Mouse (Mus musculus) kidney, postnatal 0 days (tissue): ENCODE results near the gene Ankrd28. TPM values are rescaled to one million over a fixed set of nuclear protein-coding genes. Genes with fewer than 3 reads are reported as not detected.
"Not testable (repeated sequence)": the region's sequence is repeated elsewhere in the genome, so short reads cannot be mapped to it uniquely, and the experiment has no call there.

Source experiments
- ATAC-seq: fragments of 200-750 bp; cut with Nextera tagmentation; replicated peaks from 2 replicates; pipeline ENCODE4 v1.8.0; 2017; ENCODE audit warnings: low read depth, moderate number of reproducible peaks, moderate TSS enrichment, moderate library complexity; ENCODE audit not compliant: low FRiP score
- DNase-seq: peaks from one replicate; pipeline ENCODE4 v3.0.0-alpha.2; 2016; ENCODE audit warnings: low spot score
- H3K27ac ChIP-seq: fragments of 300-500 bp; sonication (generic); 2 replicates; pipeline ENCODE4 v1.5.1; 2014; ENCODE audit warnings: mild to moderate bottlenecking
- H3K27me3 ChIP-seq: fragments of 300-500 bp; sonication (generic); 2 replicates; pipeline ENCODE4 v1.6.1; 2014; ENCODE audit warnings: low read length, mixed read lengths; ENCODE audit not compliant: insufficient read depth
- H3K36me3 ChIP-seq: fragments of 300-500 bp; sonication (generic); 2 replicates; pipeline ENCODE4 v1.6.1; 2014; ENCODE audit warnings: low read length, mixed read lengths; ENCODE audit not compliant: insufficient read depth
- H3K4me1 ChIP-seq: fragments of 300-500 bp; sonication (generic); replicated peaks from 2 replicates; pipeline ENCODE4 v1.6.1; 2014; ENCODE audit warnings: antibody characterized with exemption, low read length, mixed read lengths; ENCODE audit not compliant: insufficient read depth
- H3K4me2 ChIP-seq: fragments of 300-500 bp; sonication (generic); 2 replicates; pipeline ENCODE4 v1.6.1; 2014; ENCODE audit warnings: mild to moderate bottlenecking, low read length, moderate library complexity, mixed read lengths
- H3K4me3 ChIP-seq: fragments of 300-500 bp; sonication (generic); replicated peaks from 2 replicates; pipeline ENCODE4 v1.5.1; 2014; ENCODE audit warnings: low read depth, low read length
- H3K9ac ChIP-seq: fragments of 300-500 bp; sonication (generic); 2 replicates; pipeline ENCODE4 v1.6.1; 2014; ENCODE audit warnings: low read depth, low read length
- H3K9me3 ChIP-seq: fragments of 300-500 bp; sonication (generic); replicated peaks from 2 replicates; pipeline ENCODE4 v1.6.1; 2016; ENCODE audit warnings: low read length, inconsistent platforms, mixed read lengths
- CTCF ChIP-seq: IDR thresholded peaks from 2 replicates; pipeline ENCODE4 v1.5.1; 2016; ENCODE audit warnings: antibody characterized with exemption, low read depth, mild to moderate bottlenecking, moderate library complexity
- WGBS: fragments of 180-500 bp; shearing (Covaris S2); extraction: QIAGEN DNeasy Blood & Tissue Kit; methylation state at CpG from one replicate; pipeline ENCODE4 v1.1.7; 2014; 5-methylcytosine and 5-hydroxymethylcytosine counted together
- polyA plus RNA-seq: library from polyadenylated mRNA; unstranded; fragments of >200 nt; fragmentation: Nextera tagmentation; extraction: Ambion mirVana; gene quantifications from 2 replicates; pipeline ENCODE4 v1.2.1, GENCODE M21; 2015

The Ankrd28 gene
- polyA plus RNA-seq, 1 experiment from 2014 or later = 6.8 TPM

- Histone ChIP-seq H3K27ac (no peak overlapping the region), H3K9ac (no peak overlapping the region), H3K4me2 (no peak overlapping the region), H3K9me3 (no peaks in the 10 kb centered on the region), H3K4me1 (no peaks in the 10 kb centered on the region), H3K36me3 (no peaks in the 10 kb centered on the region), H3K27me3 (no peaks in the 10 kb centered on the region), H3K4me3 (no peak overlapping the region)
- ATAC-seq (no peak), DNase-seq (no peak)
- TF ChIP-seq CTCF = no peak
These were observed 58.2 kb downstream of the Ankrd28 start for GRCm38 (mm10) chr14:31772251-31772650.

- TF ChIP-seq CTCF = no peak
- WGBS = 81% methylated on average over 3 of the region's 3 CpGs
- ATAC-seq = no peak
These were observed 61.9 kb downstream of the Ankrd28 start for GRCm38 (mm10) chr14:31768531-31768930.

GRCm38 (mm10) chr14:31764083-31764482, 66.4 kb downstream of the Ankrd28 start:
- no peak for TF ChIP-seq CTCF
- Histone ChIP-seq H3K4me1 (no peaks in the 10 kb centered on the region), H3K27ac (no peak overlapping the region), H3K9me3 (no peaks in the 10 kb centered on the region), H3K4me3 (no peak overlapping the region), H3K36me3 (peaks cover 15% of the 10 kb centered on the region; the same call in 1 of the 2 replicates), H3K9ac (no peak overlapping the region), H3K4me2 (no peak overlapping the region), H3K27me3 (no peaks in the 10 kb centered on the region)
- ATAC-seq (no peak), DNase-seq (no peak)
- 90% methylated on average over 2 of the region's 2 CpGs for WGBS

More at GRCm38 (mm10) chr14:31768531-31768930, 61.9 kb downstream of the Ankrd28 start:
- no peak overlapping the region for H3K27ac ChIP-seq
- H3K4me3 ChIP-seq = no peak overlapping the region
- H3K9me3 ChIP-seq = no peaks in the 10 kb centered on the region
- H3K9ac ChIP-seq = no peak overlapping the region
- no peaks in the 10 kb centered on the region for H3K27me3 ChIP-seq
- H3K36me3 ChIP-seq = 0 out of 2 replicates have a peak, but pooled peaks cover under 1% of the 10 kb centered on the region
- H3K4me1 ChIP-seq = no peaks in the 10 kb centered on the region
- DNase-seq = no peak
- no peak overlapping the region for H3K4me2 ChIP-seq

- 90% methylated on average over 7 of the region's 7 CpGs for WGBS
- Histone ChIP-seq H3K9me3 (no peaks in the 10 kb centered on the region), H3K27ac (no peak overlapping the region), H3K36me3 (peaks cover 15% of the 10 kb centered on the region; the same call in 1 of the 2 replicates), H3K27me3 (no peaks in the 10 kb centered on the region), H3K9ac (no peak overlapping the region), H3K4me1 (no peaks in the 10 kb centered on the region), H3K4me2 (no peak overlapping the region), H3K4me3 (no peak overlapping the region)
- DNase-seq = no peak
- ATAC-seq = no peak
- no peak for TF ChIP-seq CTCF
These were observed 68.7 kb downstream of the Ankrd28 start for GRCm38 (mm10) chr14:31761727-31762126.

GRCm38 (mm10) chr14:31759195-31759594, 71.3 kb downstream of the Ankrd28 start:
- no peaks in the 10 kb centered on the region for H3K27me3 ChIP-seq
- no peaks in the 10 kb centered on the region for H3K9me3 ChIP-seq
- 83% methylated on average over 2 of the region's 2 CpGs for WGBS
- H3K4me1 ChIP-seq = no peaks in the 10 kb centered on the region
- no peak for TF ChIP-seq CTCF
- no peak overlapping the region for H3K9ac ChIP-seq
- H3K36me3 ChIP-seq = peaks cover 15% of the 10 kb centered on the region; the same call in 1 of the 2 replicates
- no peak for ATAC-seq
- no peak for DNase-seq
- H3K4me3 ChIP-seq = no peak overlapping the region
- no peak overlapping the region for H3K27ac ChIP-seq
- H3K4me2 ChIP-seq = no peak overlapping the region

- 98% methylated on average over 3 of the region's 3 CpGs for WGBS
These were observed 72.0 kb downstream of the Ankrd28 start for GRCm38 (mm10) chr14:31758410-31758809.

GRCm38 (mm10) chr14:31748239-31748873, 82.1 kb downstream of the Ankrd28 start:
- peaks cover 8% of the 10 kb centered on the region; the same call in 1 of the 2 replicates for H3K36me3 ChIP-seq
- no peaks in the 10 kb centered on the region for H3K4me1 ChIP-seq
- no peak overlapping the region for H3K9ac ChIP-seq
- H3K9me3 ChIP-seq = no peaks in the 10 kb centered on the region
- no peak overlapping the region for H3K4me3 ChIP-seq
- TF ChIP-seq CTCF = no peak
- WGBS = 81% methylated on average over 6 of the region's 6 CpGs
- no peaks in the 10 kb centered on the region for H3K27me3 ChIP-seq
- DNase-seq = no peak
- ATAC-seq = no peak
- H3K27ac ChIP-seq = no peak overlapping the region
- H3K4me2 ChIP-seq = no peak overlapping the region

More at GRCm38 (mm10) chr14:31758410-31758809, 72.0 kb downstream of the Ankrd28 start:
- not testable (repeated sequence) for ATAC-seq, H3K27ac ChIP-seq, H3K27me3 ChIP-seq, H3K9ac ChIP-seq, H3K9me3 ChIP-seq, H3K4me2 ChIP-seq, H3K4me1 ChIP-seq, DNase-seq, H3K4me3 ChIP-seq
- H3K36me3 ChIP-seq = peaks cover 13% of the 10 kb centered on the region; the same call in 1 of the 2 replicates
